Mouse (Mus musculus) forebrain, embryonic 15.5 days (tissue): Measurements from ENCODE around the gene Glipr1l1. TPM values are rescaled to one million over a fixed set of nuclear protein-coding genes. Genes with fewer than 3 reads are reported as not detected.
A peak's percentile ranks its signal among the peaks of the same experiment; 100 is the strongest.
"Not testable (repeated sequence)": the region's sequence is repeated elsewhere in the genome, so short reads cannot be mapped to it uniquely, and the experiment has no call there.

Source experiments
- ATAC-seq: fragments of 200-750 bp; cut with Nextera tagmentation; replicated peaks from 2 replicates; pipeline ENCODE4 v1.8.0; 2017; ENCODE audit warnings: mild to moderate bottlenecking, moderate TSS enrichment, moderate library complexity
- H3K27ac ChIP-seq: fragments of 300-500 bp; sonication (generic); replicated peaks from 2 replicates; pipeline ENCODE4 v1.5.1; 2015; ENCODE audit warnings: mild to moderate bottlenecking, inconsistent platforms
- H3K27me3 ChIP-seq: fragments of 300-500 bp; sonication (generic); 2 replicates; pipeline ENCODE4 v1.6.1; 2015; ENCODE audit warnings: inconsistent platforms
- H3K36me3 ChIP-seq: fragments of 300-500 bp; sonication (generic); 2 replicates; pipeline ENCODE4 v1.6.1; 2015; ENCODE audit warnings: mild to moderate bottlenecking, inconsistent platforms
- H3K4me1 ChIP-seq: fragments of 300-500 bp; sonication (generic); 2 replicates; pipeline ENCODE4 v1.6.1; 2015; ENCODE audit warnings: inconsistent platforms
- H3K4me2 ChIP-seq: fragments of 300-500 bp; sonication (generic); replicated peaks from 2 replicates; pipeline ENCODE4 v1.6.1; 2015; ENCODE audit warnings: mild to moderate bottlenecking, inconsistent platforms
- H3K4me3 ChIP-seq: fragments of 300-500 bp; sonication (generic); 2 replicates; pipeline ENCODE4 v1.5.1; 2015; ENCODE audit warnings: mild to moderate bottlenecking, inconsistent platforms
- H3K9ac ChIP-seq: fragments of 300-500 bp; sonication (generic); replicated peaks from 2 replicates; pipeline ENCODE4 v1.6.1; 2015; ENCODE audit warnings: mild to moderate bottlenecking, inconsistent platforms
- H3K9me3 ChIP-seq: fragments of 300-500 bp; sonication (generic); 2 replicates; pipeline ENCODE4 v1.6.1; 2016; ENCODE audit warnings: inconsistent platforms
- WGBS: fragments of 180-500 bp; shearing (Covaris S2); methylation state at CpG from one replicate; pipeline ENCODE4 v1.1.7; 2015; ENCODE audit warnings: mixed read lengths; 5-methylcytosine and 5-hydroxymethylcytosine counted together
- polyA plus RNA-seq: library from polyadenylated mRNA; unstranded; fragments of >200 nt; fragmentation: Nextera tagmentation; extraction: Ambion mirVana; gene quantifications from 2 replicates; pipeline ENCODE4 v1.2.1, GENCODE M21; 2015

The Glipr1l1 gene
- polyA plus RNA-seq, 1 experiment from 2014 or later = not detected

GRCm38 (mm10) chr10:112127682-112128230 is 67.8 kb downstream of the Glipr1l1 start:
- H3K9me3 ChIP-seq, H3K27me3 ChIP-seq, H3K27ac ChIP-seq, H3K36me3 ChIP-seq, H3K4me3 ChIP-seq, H3K4me2 ChIP-seq, H3K9ac ChIP-seq, H3K4me1 ChIP-seq: not testable (repeated sequence)
- WGBS = 50% methylated on average over 6 of the region's 6 CpGs
- 0 out of 2 replicates have a peak, but pooled peaks have one; percentile 38 for ATAC-seq

Other genes with a start within 250 kb of the Glipr1l1 start
- gene Krr1, start 87.5 kb upstream of the Glipr1l1 start, polyA plus RNA-seq = 47.8 and 51.1 TPM in 2 replicates
- 0.42 and 0.65 TPM in 2 replicates for gene Glipr1, start 57.6 kb upstream of the Glipr1l1 start, polyA plus RNA-seq
- gene Glipr1l2, start 23.2 kb downstream of the Glipr1l1 start, polyA plus RNA-seq = not detected in 2 replicates
- gene Glipr1l3, start 100.1 kb downstream of the Glipr1l1 start, polyA plus RNA-seq = 0.22 and 0.59 TPM in 2 replicates
- gene Caps2, start 103.4 kb downstream of the Glipr1l1 start, polyA plus RNA-seq = 0.33 and 0.80 TPM in 2 replicates
- 5.9 and 6.0 TPM in 2 replicates for gene Kcnc2, start 210.9 kb downstream of the Glipr1l1 start, polyA plus RNA-seq